Mouse (Mus musculus) cerebellum, adult 2 months (tissue): ENCODE data around the gene Tmem121.

Experiments
- CTCF ChIP-seq: fragments of 200-500 bp; IDR thresholded peaks from 2 replicates; pipeline ENCODE4 v1.5.1; 2011; ENCODE audit warnings: low read depth, mild to moderate bottlenecking, control low read depth, low read length, moderate library complexity, borderline replicate concordance; ENCODE audit not compliant: insufficient read depth
- POLR2A ChIP-seq: fragments of 200-500 bp; IDR thresholded peaks from 2 replicates; pipeline ENCODE4 v1.6.1; 2011; ENCODE audit warnings: low read length, control low read depth, borderline replicate concordance; ENCODE audit not compliant: insufficient read depth

- TF ChIP-seq CTCF: no peak
- no peak for TF ChIP-seq POLR2A
Observed at GRCm38 (mm10) chr12:113186326-113187010, 738 bp downstream of the Tmem121 start.
